Mouse (Mus musculus): ENCODE measurements at regions not wholly inside any gene's neighbourhood (a gene's known extent, or its start where the extent isn't known, plus 50 kb on each side); places are given as distances from the start of the nearest gene placed in this dataset.

DNA sequence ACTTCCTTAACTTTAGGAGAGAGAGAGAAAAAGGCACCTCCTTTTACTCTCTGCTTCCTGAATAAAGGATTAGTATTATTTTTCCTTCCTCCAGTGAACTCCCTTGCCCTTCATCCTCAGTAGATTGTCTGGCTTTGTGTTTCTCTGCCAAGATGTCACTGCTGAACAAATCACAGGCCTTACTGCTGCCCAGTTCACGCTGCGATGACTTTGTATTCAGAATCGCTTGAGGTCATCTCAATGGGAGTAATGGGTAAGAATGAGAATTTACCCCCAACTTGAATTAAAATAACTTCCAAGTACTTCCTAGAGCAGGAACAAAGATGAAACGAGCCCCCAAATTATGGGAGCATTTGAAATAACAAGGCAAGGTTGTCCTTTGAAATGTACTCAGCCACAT is 897.3 kb downstream of the 5730522E02Rik start:
- Histone ChIP-seq H3K4me2 (ENCODE audit: low read depth) (no peak overlapping the region), H3K4me3 (ENCODE audit: low read depth, low read length) (no peak overlapping the region), H3K27ac (ENCODE audit: low read depth, low read length) (no peak overlapping the region), H3K27me3 (ENCODE audit: insufficient read depth, low read length) (no peaks in the 10 kb centered on the region), H3K9ac (no peak overlapping the region), H3K9me3 (ENCODE audit: low read length) (no peaks in the 10 kb centered on the region), H3K4me1 (ENCODE audit: insufficient read depth) (no peaks in the 10 kb centered on the region), H3K36me3 (ENCODE audit: insufficient read depth) (no peaks in the 10 kb centered on the region)
- WGBS: 13% methylated on average over 4 of the region's 4 CpGs
- DNase-seq (no peak), ATAC-seq (no peak)
- TF ChIP-seq CTCF (IDR thresholded peaks at IDR 0.05; ENCODE audit: low read depth): no peak

DNA sequence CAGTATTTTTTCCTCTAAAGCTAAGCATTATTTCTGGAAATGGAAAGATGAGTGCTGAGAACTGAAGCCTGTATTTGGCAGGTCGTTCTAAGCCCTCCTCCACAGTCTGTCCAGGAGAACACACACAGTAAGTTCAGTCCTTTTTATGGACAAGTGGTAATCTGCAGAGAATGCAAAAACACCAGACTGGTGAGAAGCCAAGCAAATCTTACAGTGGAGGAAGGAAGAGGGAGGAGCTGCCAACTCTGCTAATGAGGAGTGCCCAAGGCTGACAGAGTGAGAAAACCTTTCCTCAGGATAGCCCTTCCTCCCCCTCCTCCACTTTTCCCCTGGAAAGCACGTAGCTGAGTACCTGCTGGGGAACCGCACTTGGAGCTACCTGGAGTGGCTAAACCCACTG is 899.8 kb downstream of the 5730522E02Rik start:
- 43% methylated on average over 3 of the region's 3 CpGs for WGBS
- no peak for DNase-seq
- TF ChIP-seq CTCF (IDR thresholded peaks at IDR 0.05; ENCODE audit: low read depth): no peak
- Histone ChIP-seq H3K4me3 (ENCODE audit: low read depth, low read length) (no peak overlapping the region), H3K9ac (no peak overlapping the region), H3K9me3 (ENCODE audit: low read length) (no peaks in the 10 kb centered on the region), H3K36me3 (ENCODE audit: insufficient read depth) (no peaks in the 10 kb centered on the region), H3K4me1 (ENCODE audit: insufficient read depth) (no peaks in the 10 kb centered on the region), H3K27ac (ENCODE audit: low read depth, low read length) (no peak overlapping the region), H3K27me3 (ENCODE audit: insufficient read depth, low read length) (no peaks in the 10 kb centered on the region), H3K4me2 (ENCODE audit: low read depth) (no peak overlapping the region)
- ATAC-seq: peak; percentile 29; the same call in 1 of the 2 replicates

DNA sequence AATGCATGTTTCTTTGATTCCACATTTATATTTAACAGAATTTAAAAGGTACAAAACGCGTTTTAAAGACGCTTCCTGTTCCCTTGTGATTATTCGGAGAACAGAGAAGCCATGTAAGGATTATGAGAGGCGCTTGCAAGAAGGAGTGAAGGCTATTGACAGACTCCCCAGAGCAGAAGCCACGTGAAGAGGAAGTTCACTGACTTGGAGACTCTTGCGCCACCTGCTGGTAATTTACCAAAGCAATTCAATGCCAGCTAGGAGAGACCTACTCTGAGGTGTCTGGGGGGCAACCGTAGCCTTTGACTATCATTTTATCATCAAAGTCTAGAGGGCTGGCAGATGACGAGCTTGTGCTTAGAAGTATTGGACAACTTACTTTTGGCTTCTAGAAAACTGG is 909.4 kb downstream of the 5730522E02Rik start:
- 20% methylated on average over 9 of the region's 9 CpGs for WGBS

DNA sequence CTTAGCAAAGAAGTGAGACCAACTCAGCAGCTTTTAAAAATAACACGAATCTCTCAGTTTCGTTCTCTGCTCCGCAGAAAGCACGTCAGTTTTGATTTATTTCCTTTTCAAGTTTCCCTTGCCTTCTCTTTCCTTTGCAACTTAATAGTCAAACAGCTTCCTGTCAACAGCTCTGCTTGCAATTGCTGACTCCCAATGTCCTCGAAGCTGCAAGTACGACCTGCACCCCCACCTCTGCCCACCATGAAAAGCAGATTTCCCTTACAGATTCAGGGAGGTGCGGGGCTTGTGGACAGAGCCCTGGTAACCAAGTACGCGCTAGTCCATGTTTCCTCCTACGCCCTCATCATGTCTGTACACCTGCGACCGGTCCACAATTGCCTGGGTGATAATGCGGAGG is 922.2 kb downstream of the 5730522E02Rik start:
- Histone ChIP-seq H3K27me3 (ENCODE audit: insufficient read depth, low read length) (no peaks in the 10 kb centered on the region), H3K9me3 (ENCODE audit: low read length) (no peaks in the 10 kb centered on the region), H3K4me1 (ENCODE audit: insufficient read depth) (0 out of 2 replicates have a peak, but pooled peaks cover 2% of the 10 kb centered on the region), H3K9ac (no peak overlapping the region), H3K36me3 (ENCODE audit: insufficient read depth) (no peaks in the 10 kb centered on the region), H3K27ac (ENCODE audit: low read depth, low read length) (no peak overlapping the region; the same call in 1 of the 2 replicates), H3K4me2 (ENCODE audit: low read depth) (peak overlapping the region; percentile 15), H3K4me3 (ENCODE audit: low read depth, low read length) (no peak overlapping the region)
- ATAC-seq (no peak), DNase-seq (no peak)
- TF ChIP-seq CTCF (IDR thresholded peaks at IDR 0.05; ENCODE audit: low read depth): no peak
- WGBS: 68% methylated on average over 13 of the region's 13 CpGs

More for the DNA sequence above, 909.4 kb downstream of the 5730522E02Rik start:
- no peak overlapping the region for H3K4me2 ChIP-seq (ENCODE audit: low read depth)
- no peaks in the 10 kb centered on the region for H3K27me3 ChIP-seq (ENCODE audit: insufficient read depth, low read length)
- DNase-seq: peak; percentile 80
- H3K9ac ChIP-seq: no peak overlapping the region
- ATAC-seq: peak; percentile 73
- H3K4me1 ChIP-seq (ENCODE audit: insufficient read depth): no peaks in the 10 kb centered on the region
- no peaks in the 10 kb centered on the region for H3K36me3 ChIP-seq (ENCODE audit: insufficient read depth)
- TF ChIP-seq CTCF (IDR thresholded peaks at IDR 0.05; ENCODE audit: low read depth): peak; percentile 73
- no peak overlapping the region for H3K27ac ChIP-seq (ENCODE audit: low read depth, low read length)
- H3K4me3 ChIP-seq (ENCODE audit: low read depth, low read length): no peak overlapping the region
- H3K9me3 ChIP-seq (ENCODE audit: low read length): no peaks in the 10 kb centered on the region

DNA sequence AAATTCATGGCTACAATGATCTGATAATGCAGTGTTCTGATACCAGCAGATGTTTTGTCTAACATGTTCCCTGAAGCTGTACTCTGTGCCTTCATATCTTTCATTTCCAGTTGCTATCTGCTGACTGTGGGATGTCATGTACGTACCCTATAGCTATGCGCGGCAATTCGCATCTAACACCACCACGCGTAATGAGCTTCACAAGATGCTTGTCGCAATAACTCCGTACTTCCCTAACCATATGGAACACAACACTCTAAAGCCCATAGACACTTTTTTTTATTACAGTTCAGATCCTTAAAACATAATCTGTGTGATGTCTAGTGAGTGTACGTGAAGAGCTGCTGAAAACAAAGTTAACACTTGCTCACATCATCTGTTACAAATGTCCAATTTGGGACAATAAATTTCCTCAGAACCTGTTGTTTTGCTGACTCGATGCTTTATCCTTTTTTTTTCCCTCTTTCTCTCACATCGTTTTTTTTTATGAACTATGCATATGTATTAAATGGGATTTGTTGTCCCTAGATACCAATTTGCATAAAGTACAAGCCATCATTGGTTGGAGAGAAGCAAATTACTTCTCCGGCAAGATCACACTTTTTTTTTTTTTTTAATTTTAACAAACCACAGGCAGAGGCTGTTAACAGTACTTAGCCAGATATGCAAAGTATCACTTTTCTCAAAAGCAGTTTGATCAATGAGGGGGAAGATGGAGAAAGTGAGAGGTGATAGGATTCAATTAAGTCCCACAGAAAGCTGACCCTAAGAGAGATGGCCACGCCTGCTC is 922.9 kb downstream of the 5730522E02Rik start:
- H3K36me3 ChIP-seq (ENCODE audit: insufficient read depth): no peaks in the 10 kb centered on the region
- ATAC-seq (peak; percentile 92), DNase-seq (peak; percentile 62)
- no peak overlapping the region for H3K4me3 ChIP-seq (ENCODE audit: low read depth, low read length)
- H3K9ac ChIP-seq: no peak overlapping the region
- no peaks in the 10 kb centered on the region for H3K9me3 ChIP-seq (ENCODE audit: low read length)
- 0 out of 2 replicates have a peak, but pooled peaks cover 2% of the 10 kb centered on the region for H3K4me1 ChIP-seq (ENCODE audit: insufficient read depth)
- H3K27me3 ChIP-seq (ENCODE audit: insufficient read depth, low read length): no peaks in the 10 kb centered on the region
- WGBS: 57% methylated on average over 13 of the region's 13 CpGs
- H3K27ac ChIP-seq (ENCODE audit: low read depth, low read length): no peak overlapping the region; the same call in 1 of the 2 replicates
- peak overlapping the region; percentile 15 for H3K4me2 ChIP-seq (ENCODE audit: low read depth)
- TF ChIP-seq CTCF (IDR thresholded peaks at IDR 0.05; ENCODE audit: low read depth): no peak

DNA sequence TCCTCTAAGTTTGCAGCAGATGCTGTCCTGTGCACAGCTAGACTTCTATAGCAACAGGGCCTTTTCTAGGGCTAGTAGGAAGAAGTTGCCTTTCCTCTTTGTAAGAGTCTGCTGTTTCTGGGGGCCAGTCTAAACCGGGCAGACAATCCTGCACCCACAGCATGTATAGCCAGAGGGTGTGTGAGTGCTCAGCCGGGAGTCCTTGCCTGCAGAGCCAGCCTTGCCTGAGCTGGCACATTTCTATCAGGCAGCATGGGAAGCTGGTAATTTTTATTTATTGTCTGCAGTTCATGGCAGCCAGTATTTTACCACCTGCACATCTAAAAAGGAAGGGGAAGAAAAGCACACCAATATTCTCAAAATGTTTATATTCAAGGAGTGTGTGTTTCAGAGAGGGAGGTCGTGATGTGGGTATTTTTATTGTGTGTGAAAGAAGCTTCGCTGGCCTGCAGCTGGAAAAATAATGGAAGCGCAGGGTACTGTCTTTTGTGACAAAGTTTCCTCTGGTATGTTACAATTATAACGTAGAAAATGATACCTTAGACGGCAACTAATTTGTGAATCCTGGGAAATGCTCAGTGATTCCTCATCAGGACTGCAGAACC is 940.5 kb downstream of the 5730522E02Rik start:
- no peak for ATAC-seq
- Histone ChIP-seq H3K36me3 (ENCODE audit: insufficient read depth) (no peaks in the 10 kb centered on the region), H3K9me3 (ENCODE audit: low read length) (no peaks in the 10 kb centered on the region), H3K4me3 (ENCODE audit: low read depth, low read length) (no peak overlapping the region), H3K27ac (ENCODE audit: low read depth, low read length) (no peak overlapping the region), H3K27me3 (ENCODE audit: insufficient read depth, low read length) (no peaks in the 10 kb centered on the region), H3K9ac (peak overlapping the region; percentile 10; the same call in 1 of the 2 replicates), H3K4me2 (ENCODE audit: low read depth) (no peak overlapping the region), H3K4me1 (ENCODE audit: insufficient read depth) (peaks cover 7% of the 10 kb centered on the region; the same call in 1 of the 2 replicates)
- DNase-seq: no peak
- 7% methylated on average over 7 of the region's 7 CpGs for WGBS
- no peak for TF ChIP-seq CTCF (IDR thresholded peaks at IDR 0.05; ENCODE audit: low read depth)

DNA sequence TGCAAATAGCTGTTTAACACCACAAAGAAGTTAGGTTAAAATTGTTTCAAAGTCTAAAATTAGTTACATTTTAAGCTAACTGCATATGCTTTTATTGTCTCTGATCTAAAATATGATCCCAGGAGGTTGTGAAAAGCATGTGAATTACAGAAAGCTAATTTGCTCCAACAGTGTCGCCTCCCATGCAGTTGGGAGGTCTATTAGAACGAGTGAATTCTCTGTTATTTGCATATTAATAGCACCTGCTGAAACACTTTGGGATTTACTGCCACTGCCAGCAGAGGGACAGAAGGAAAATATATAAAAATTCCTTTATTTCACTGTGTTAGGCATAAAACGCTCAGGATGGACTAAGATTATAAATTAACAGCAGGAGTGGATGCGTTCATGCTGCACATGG is 947.7 kb downstream of the 5730522E02Rik start:
- no peak overlapping the region for H3K27ac ChIP-seq (ENCODE audit: low read depth, low read length)
- no peaks in the 10 kb centered on the region for H3K27me3 ChIP-seq (ENCODE audit: insufficient read depth, low read length)
- no peaks in the 10 kb centered on the region for H3K4me1 ChIP-seq (ENCODE audit: insufficient read depth)
- no peaks in the 10 kb centered on the region for H3K9me3 ChIP-seq (ENCODE audit: low read length)
- peak; percentile 47; the same call in 1 of the 2 replicates for ATAC-seq
- no peak overlapping the region for H3K4me3 ChIP-seq (ENCODE audit: low read depth, low read length)
- H3K4me2 ChIP-seq (ENCODE audit: low read depth): no peak overlapping the region
- no peaks in the 10 kb centered on the region for H3K36me3 ChIP-seq (ENCODE audit: insufficient read depth)
- WGBS: 9% methylated on average over 4 of the region's 4 CpGs
- DNase-seq: no peak
- TF ChIP-seq CTCF (IDR thresholded peaks at IDR 0.05; ENCODE audit: low read depth): no peak
- no peak overlapping the region for H3K9ac ChIP-seq
